Mouse (Mus musculus) frontal cortex, postnatal 25 days (tissue): ENCODE measurements around the gene Chic2.
A peak's percentile ranks its signal among the peaks of the same experiment; 100 is the strongest.

Experiments used
- DNase-seq, 2 experiments: peaks; one replicate each; pipeline ENCODE4 v3.0.0; 2022; ENCODE audit warnings: low spot score in 2 of 2

Chic2 gene

GRCm38 (mm10) chr5:75067125-75067756, 22.7 kb upstream of the Chic2 start:
- DNase-seq: no peak

- DNase-seq: no peak
Observed at GRCm38 (mm10) chr5:75066715-75067114, 22.1 kb upstream of the Chic2 start.

GRCm38 (mm10) chr5:75063177-75063576, 18.6 kb upstream of the Chic2 start:
- DNase-seq: no peak

- no peak for DNase-seq
Observed at GRCm38 (mm10) chr5:75051109-75051508, 6.5 kb upstream of the Chic2 start.

GRCm38 (mm10) chr5:75046681-75047321, 2.2 kb upstream of the Chic2 start:
- no peak for DNase-seq

- DNase-seq: no peak
Observed at GRCm38 (mm10) chr5:75045371-75045770, 797 bp upstream of the Chic2 start.

DNA sequence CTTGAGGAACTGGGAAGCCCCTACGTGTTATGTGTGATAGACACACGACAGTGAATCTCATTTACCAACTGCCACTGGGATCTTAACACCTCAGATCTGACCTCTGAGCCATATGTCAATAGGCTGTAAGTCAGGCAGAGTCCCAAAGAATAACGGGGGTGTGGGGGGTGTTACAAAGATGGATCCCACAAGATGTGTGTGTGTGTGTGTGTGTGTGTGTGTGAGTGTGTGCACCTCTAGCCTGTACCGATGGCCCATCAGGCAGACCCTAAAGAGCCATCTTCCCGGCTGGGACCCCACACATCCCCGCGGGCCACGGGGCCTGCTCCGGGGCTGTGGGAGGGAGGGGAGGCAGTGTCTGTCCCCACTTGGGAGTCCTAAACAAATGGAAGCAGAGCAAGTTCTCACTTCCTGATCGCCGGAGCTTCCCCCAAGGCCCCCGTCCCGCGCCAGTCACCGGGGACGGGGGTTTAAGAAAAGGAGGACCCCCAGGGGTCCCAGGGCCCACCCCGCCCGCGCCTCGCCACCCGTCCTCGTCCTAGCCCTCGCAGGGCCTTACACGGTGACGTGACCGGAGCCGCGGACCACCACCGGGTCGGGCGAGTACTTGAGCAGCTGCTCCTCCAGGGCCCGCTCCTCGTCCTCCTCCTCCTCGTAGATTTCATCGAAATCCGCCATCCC, 813 bp downstream of the Chic2 start:
- peak in 1 of 2 experiments; percentile 10 for DNase-seq

- DNase-seq: no peak
Observed at GRCm38 (mm10) chr5:75043011-75043445, 1.5 kb downstream of the Chic2 start.

DNA sequence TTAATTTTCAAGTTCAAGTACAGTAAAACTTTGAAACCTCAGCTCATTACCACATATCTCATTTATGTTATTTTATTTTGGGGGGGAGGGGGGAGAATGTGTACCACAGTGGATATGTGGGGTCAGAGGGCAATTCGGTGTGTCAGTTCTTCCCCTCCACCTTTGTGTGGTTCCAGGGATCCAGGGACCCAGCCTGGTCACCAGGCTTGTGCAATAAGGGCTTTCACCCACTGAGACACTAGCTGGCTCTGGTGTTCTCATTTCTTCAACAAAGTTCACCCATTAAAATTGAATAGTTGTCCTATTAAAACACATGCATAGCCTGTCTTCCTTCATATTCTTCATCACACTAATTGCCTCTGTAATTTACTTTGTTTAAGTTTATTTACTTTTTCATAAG, 5.3 kb downstream of the Chic2 start:
- DNase-seq: no peak

- DNase-seq: no peak
Observed at GRCm38 (mm10) chr5:75035475-75035874, 9.1 kb downstream of the Chic2 start.

DNA sequence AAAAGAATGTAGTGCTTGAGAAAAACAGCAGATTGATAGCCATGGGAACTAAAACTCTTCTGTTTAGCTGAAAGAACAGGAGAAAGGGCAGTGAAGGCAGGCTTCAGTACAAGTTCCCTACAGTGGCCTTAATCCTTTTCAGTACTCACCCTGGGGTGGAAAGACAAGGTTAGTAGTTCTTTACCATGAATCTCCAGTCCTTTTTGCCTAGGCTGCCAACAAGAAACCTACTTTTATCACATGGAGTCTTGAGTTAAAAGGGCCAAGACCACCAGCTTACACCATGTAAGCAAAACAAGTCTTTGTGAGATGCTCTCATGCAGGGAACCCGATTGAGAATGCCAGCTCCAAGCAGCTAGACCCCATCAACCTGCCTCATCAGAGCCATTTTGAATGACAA, 29.8 kb downstream of the Chic2 start:
- DNase-seq: no peak

GRCm38 (mm10) chr5:75012771-75013421, 31.7 kb downstream of the Chic2 start:
- DNase-seq: no peak

GRCm38 (mm10) chr5:75011985-75012738, 32.4 kb downstream of the Chic2 start:
- no peak for DNase-seq

- no peak for DNase-seq
Observed at GRCm38 (mm10) chr5:75004755-75005154, 39.8 kb downstream of the Chic2 start.

GRCm38 (mm10) chr5:75002109-75002508, 42.5 kb downstream of the Chic2 start:
- DNase-seq: no peak

DNA sequence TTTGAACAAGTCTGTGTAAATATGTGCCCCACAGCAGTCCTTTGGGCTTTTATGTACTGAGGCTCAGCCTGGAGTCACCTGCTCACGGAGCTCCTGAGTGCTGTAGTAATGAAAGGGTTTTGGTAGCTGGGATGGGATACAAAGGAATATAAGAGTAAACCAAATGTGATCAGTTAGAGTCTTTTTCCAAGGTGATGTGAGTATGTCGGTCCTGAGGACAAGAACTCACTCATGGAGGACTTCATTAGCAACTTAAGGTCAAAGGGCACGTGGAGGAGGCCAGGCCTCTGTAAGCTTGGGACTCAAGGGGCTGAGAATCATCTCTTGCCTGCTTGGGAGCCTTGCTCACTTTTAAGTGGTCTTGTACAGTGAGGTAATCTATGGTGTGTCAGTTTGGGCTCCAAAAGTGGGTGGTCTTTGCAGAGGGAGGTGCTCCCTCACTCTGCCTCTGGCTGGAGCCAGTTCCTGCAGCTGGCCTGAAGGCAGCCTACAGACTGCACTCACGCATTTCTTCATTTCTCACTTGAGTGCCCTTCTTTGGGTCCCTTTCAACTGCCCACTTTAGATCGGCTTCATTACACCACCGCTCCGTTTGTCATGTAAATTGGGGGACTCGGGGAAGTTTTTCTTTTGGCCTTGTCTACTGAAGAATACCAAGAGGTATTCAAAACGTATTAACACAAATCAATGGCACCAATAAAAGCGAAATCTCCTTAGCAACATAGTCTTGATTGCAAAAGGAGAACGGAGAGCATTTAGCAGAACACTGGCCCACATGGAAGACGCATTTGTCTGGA, 45.7 kb downstream of the Chic2 start:
- no peak for DNase-seq

- no peak for DNase-seq
Observed at GRCm38 (mm10) chr5:74994947-74995346, 49.6 kb downstream of the Chic2 start.

DNA sequence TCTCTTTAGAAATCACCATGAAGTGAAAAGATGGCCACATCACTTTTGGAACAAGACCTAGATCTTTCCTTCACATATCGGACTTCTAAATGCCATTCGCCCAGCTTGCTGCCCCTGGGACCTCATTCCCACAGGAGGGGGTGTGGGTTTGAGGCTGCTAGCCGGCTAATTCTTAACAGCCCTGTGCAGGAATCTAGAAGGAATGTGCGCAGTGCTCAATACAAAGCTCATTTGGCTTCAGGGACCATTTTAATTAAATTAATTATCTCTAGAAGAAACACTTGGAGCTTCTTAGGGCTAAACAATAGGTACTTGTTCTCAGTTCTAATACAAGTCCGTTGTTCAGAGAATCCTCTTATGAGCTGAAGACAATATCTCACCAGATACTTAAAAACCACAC, 60.5 kb downstream of the Chic2 start:
- no peak for DNase-seq

DNA sequence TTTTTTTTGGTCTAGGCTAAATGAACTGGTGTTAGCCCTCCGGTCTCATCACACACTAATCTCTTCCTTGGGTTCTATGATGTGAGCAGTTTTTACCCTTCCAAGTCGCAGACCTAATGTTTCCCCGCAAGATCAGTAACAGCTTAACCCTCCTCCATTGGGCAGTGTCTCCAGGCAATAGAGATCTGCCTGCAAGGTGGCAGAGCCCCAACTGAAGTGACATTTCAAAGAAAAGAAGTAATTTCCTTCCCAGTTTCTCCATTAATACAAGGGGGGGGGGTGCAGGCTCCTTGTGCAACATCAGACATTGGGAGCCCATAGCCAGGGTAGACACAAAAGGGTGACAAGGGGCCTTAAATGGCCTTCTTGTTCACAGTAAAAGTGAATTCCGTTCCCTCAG, 64.0 kb downstream of the Chic2 start:
- no peak for DNase-seq

- DNase-seq: no peak
Observed at GRCm38 (mm10) chr5:74980154-74980553, 64.4 kb downstream of the Chic2 start.

GRCm38 (mm10) chr5:74979586-74979985, 65.0 kb downstream of the Chic2 start:
- DNase-seq: no peak
